Mouse (Mus musculus) natural killer cell, adult 2 months (primary cell): ENCODE measurements around the gene Dnaaf2.
"Not testable (repeated sequence)": the region's sequence is repeated elsewhere in the genome, so short reads cannot be mapped to it uniquely, and the experiment has no call there.

Experiments used
- DNase-seq, 2 experiments: peaks; one replicate each; pipeline ENCODE4 v3.0.0; 2022; ENCODE audit warnings: low spot score in 2 of 2

Dnaaf2 gene

GRCm38 (mm10) chr12:69164904-69165303 lies 33.3 kb downstream of the Dnaaf2 start:
- DNase-seq: no peak

GRCm38 (mm10) chr12:69163586-69163985 lies 34.6 kb downstream of the Dnaaf2 start:
- DNase-seq: not testable (repeated sequence)

DNA sequence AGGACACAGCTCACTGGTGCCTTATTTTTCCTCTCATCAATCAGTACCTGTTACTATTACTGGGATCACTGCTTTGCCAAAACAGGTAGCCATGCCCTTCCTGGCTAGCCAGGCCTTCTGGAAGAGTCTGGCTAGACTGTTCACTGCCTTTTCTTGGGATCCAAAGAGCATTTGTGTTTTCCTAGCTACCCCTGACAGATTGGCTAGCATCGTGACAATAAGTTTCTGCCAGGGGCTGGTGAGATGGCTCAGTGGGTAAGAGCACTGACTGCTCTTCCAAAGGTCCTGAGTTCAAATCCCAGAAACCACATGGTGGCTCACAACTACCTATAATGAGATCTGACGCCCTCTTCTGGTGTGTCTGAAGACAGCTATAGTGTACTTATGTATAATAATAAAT lies 37.6 kb downstream of the Dnaaf2 start:
- not testable (repeated sequence) for DNase-seq

DNA sequence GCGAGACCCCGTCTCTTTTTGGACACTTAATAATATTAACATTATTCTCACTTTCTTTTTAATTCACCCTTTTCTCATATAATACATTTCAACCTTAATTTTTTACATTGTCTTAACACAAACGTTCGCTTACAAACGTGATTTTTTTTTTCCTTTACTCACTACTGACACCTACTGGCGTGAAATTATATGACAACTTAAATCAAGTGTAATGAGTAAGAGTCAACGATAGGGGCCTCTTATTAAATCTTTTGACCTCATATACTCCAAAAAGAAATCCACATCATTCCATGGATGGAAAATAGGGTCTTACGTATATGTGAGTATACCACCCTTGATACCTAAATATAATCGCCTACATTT lies 38.7 kb downstream of the Dnaaf2 start:
- peak; percentile 5 to 47 for DNase-seq

DNA sequence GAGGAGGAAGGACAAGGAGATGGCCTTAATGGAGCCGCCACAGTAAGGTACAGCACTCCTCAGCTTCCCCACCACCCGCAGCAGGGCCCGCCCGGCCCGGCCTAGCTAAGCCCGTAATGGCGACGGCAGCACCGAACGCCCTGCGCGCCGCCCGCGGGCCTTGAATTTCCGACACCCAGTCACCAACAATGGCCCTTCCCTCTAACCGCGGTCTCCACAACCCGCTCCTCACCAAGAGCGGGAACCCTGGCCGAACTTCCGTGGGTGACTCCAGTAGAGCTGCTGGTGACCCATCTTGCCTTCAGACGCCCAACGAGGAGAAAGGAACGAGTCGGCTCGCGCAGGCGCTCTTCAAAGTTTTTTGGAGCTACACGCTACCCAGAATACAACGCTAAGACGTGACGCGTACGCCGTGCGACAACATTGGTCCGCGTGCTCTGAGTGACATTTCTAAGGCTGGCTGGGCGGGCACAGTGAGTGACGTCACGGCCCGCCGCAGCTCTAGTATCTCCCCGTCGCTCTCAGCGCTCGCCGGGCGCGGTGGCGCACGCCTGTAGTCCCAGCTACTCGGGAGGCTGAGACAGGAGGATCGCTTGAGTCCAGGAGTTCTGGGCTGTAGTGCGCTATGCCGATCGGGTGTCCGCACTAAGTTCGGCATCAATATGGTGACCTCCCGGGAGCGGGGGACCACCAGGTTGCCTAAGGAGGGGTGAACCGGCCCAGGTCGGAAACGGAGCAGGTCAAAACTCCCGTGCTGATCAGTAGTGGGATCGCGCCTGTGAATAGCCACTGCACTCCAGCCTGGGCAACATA lies 39.3 kb downstream of the Dnaaf2 start, which contains the start of gene Rps29:
Rps29 (minus strand) TSS at position 422 of the 813 bp plus-strand sequence.
- peak; percentile 96 to 97 for DNase-seq

GRCm38 (mm10) chr12:69158366-69158764 lies 39.9 kb downstream of the Dnaaf2 start:
- DNase-seq: no peak

GRCm38 (mm10) chr12:69157107-69157506 lies 41.1 kb downstream of the Dnaaf2 start:
- DNase-seq: no peak

DNA sequence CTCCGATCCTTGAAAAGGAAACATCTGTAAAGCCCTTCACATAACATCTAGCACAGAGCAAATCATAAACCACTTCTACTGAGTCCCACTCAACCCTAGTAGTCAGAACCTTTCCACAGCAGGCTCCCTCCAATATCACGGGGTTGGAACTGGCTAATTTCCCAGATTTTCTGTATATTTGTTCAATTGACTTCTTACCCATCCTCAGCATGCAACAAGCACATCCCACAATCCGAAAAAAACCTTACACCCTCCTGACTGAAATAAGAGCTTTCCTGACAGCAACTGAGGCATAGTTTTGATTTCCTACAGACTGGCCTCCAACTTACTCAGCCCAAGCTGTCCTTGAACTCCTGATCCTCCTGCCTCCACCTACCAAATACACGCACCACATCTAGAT lies 41.8 kb downstream of the Dnaaf2 start:
- no peak for DNase-seq

- DNase-seq: no peak
These were observed 42.3 kb downstream of the Dnaaf2 start for GRCm38 (mm10) chr12:69155923-69156322.

DNA sequence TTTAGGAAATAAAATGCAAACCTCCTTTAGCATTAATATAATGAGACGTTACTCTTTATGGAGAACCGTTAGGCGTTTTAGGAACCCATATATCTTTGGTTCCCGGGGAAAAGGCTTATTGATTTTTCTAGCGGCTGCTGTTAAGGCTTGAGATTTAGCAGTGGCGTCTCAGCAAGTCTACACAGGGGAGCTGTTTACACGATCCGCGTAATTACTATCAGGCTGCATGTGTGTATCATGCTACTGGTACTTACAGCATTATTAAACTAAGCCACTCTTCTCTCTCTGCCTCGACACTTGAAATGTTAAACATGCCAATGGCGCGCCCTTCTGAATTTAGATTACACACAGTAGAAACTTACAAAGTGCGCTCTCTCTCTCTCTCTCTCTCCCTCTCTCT lies 48.2 kb downstream of the Dnaaf2 start:
- no peak for DNase-seq

DNA sequence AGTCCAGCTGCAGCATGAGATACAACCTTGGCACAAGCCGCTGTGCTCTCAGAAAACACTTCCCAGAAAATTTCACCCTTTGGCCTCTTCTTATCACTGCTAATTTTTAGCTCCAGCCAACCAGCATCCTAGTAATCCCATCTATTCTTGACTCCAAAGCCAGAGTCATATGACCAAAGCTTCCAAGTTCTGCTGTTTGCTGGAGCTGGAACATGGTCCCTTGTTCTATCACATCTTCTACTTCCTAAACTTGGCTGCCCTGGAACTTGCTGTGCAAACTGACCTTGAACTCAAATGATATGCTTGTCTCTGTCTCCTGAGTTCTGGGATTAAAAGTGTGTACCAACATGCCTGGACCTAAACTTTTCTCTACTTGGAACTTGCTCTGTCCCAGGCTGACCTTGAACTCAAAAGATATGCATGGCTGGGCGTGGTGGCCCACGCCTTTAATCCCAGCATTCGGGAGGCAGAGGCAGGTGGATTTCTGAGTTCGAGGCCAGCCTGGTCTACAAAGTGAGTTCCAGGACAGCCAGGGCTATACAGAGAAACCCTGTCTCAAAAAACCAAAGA lies 51.0 kb downstream of the Dnaaf2 start:
- no peak for DNase-seq

- no peak for DNase-seq
These were observed 54.8 kb downstream of the Dnaaf2 start for GRCm38 (mm10) chr12:69143460-69143859.

DNA sequence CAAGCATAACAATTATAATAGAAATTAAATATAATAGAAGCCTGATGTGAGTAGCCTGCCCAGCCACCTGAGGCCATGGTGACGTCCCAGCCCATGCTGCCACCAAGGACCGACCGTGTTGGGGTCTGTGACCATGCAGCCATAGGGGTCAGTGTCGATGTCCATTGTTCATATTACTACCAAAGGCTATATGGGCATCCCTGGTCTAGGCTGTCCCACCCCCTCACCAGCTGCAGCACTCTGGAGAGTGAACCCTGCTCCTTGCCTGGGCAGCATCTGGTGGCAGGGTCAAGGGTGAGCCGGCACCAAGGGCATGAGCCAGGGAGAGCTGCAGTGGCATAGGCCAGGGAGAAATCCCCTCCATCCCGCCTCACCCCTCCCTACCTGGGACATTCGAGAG lies 58.4 kb downstream of the Dnaaf2 start:
- no peak for DNase-seq

GRCm38 (mm10) chr12:69139201-69139600 lies 59.0 kb downstream of the Dnaaf2 start:
- DNase-seq: no peak
